ENCODE assay signal across 34 mouse cellular contexts in genomic region chr4:115452304-115452703, GRCm38 (mm10). TPM values are rescaled to one million over a fixed set of nuclear protein-coding genes. Genes with fewer than 3 reads are reported as not detected.
A peak's percentile ranks its signal among the peaks of the same experiment; 100 is the strongest.
DNase-seq lines count a peak whose midpoint lies in the region; ATAC-seq and TF ChIP-seq lines count a peak whose summit lies in the region.
"Had no signal": no experiment of that assay in that cellular context is flagged by ENCODE, and none has a peak within 500 bp of the region (broad histone marks: within the 10 kb centered on the region; RNA-seq: fewer than 3 reads in every experiment).

Gene Cyp4a30b, plus strand, starts transcription at chr4:115452604.

- TF ChIP-seq RAD21 in CH12.LX (IDR thresholded peaks at IDR 0.05; ENCODE audit: low read depth, low read length) = no peak

- TF ChIP-seq POLR2A in kidney, adult 2 months (IDR thresholded peaks at IDR 0.05; ENCODE audit: low read depth, low read length) = no peak
- TF ChIP-seq POLR2A in CH12.LX (IDR thresholded peaks at IDR 0.05; ENCODE audit: low read depth, low read length) = no peak

- no peaks in the 10 kb centered on the region; the same call in 1 of the 2 replicates for H3K4me1 ChIP-seq in kidney, adult 2 months (ENCODE audit: control insufficient read depth, insufficient read depth, low read length)
- H3K4me1 ChIP-seq in kidney, embryonic 15.5 days = no peaks in the 10 kb centered on the region
- H3K4me1 ChIP-seq in CH12.LX (ENCODE audit: control insufficient read depth in 1 of 2, insufficient read depth in 2 of 2) = peaks cover 0 to 4% of the 10 kb centered on the region in 2 experiments; a peak in 1 of 4 replicates
- H3K4me1 ChIP-seq: embryonic facial prominence, embryonic 12.5 days; embryonic facial prominence, embryonic 15.5 days; hindbrain, embryonic 12.5 days had no signal

- H3K27ac ChIP-seq in kidney, adult 2 months (ENCODE audit: insufficient read depth, low read depth, low read length) = no peak within 1 kb of the TSS
- H3K27ac ChIP-seq in kidney, embryonic 15.5 days = peak within 1 kb of the TSS; percentile 75
- no peak within 1 kb of the TSS for H3K27ac ChIP-seq in CH12.LX (ENCODE audit: insufficient read depth, low read depth)
- H3K27ac ChIP-seq: embryonic facial prominence, embryonic 12.5 days; embryonic facial prominence, embryonic 15.5 days; gastrocnemius, adult 2 months; hindbrain, embryonic 12.5 days had no signal

- no peak for TF ChIP-seq EP300 in CH12.LX (IDR thresholded peaks at IDR 0.05; ENCODE audit: low read length)

- H3K4me2 ChIP-seq in kidney, embryonic 15.5 days = no peak within 1 kb of the TSS
- H3K4me2 ChIP-seq in CH12.LX (ENCODE audit: insufficient read depth, low read depth, poor library complexity, severe bottlenecking) = peak within 1 kb of the TSS; percentile 12; the same call in 1 of the 2 replicates
- H3K4me2 ChIP-seq: embryonic facial prominence, embryonic 12.5 days; embryonic facial prominence, embryonic 15.5 days; heart, embryonic 11.5 days; hindbrain, embryonic 12.5 days had no signal

- H3K4me3 ChIP-seq in kidney, adult 2 months (ENCODE audit: insufficient read depth, low read depth, low read length) = no peak within 1 kb of the TSS
- H3K4me3 ChIP-seq in kidney, embryonic 15.5 days (replicated peaks) = no peak within 1 kb of the TSS
- no peak within 1 kb of the TSS for H3K4me3 ChIP-seq in CH12.LX (replicated peaks in 1 of 3; ENCODE audit: low read depth in 2 of 3, low read length in 2 of 3, poor library complexity in 1 of 3)
- H3K4me3 ChIP-seq: embryonic facial prominence, embryonic 12.5 days; embryonic facial prominence, embryonic 15.5 days; gastrocnemius, adult 2 months; hindbrain, embryonic 12.5 days had no signal

- H3K27me3 ChIP-seq in kidney, adult 2 months (replicated peaks; ENCODE audit: control insufficient read depth, insufficient read depth, low read length) = no peaks in the 10 kb centered on the region
- H3K27me3 ChIP-seq in kidney, embryonic 15.5 days = no peaks in the 10 kb centered on the region
- H3K27me3 ChIP-seq in CH12.LX (replicated peaks) = peaks cover 40% of the 10 kb centered on the region
- H3K27me3 ChIP-seq: embryonic facial prominence, embryonic 12.5 days; embryonic facial prominence, embryonic 15.5 days; hindbrain, embryonic 12.5 days had no signal

- H3K79me2 ChIP-seq in CH12.LX (replicated peaks; ENCODE audit: control insufficient read depth, extremely low read depth, insufficient read depth, poor library complexity, severe bottlenecking) = no peaks in the 10 kb centered on the region

- in situ Hi-C loops in CH12.LX (cut with MboI; ENCODE audit: low pct_ligation_motif_present, low pct_unique_long_range_greater_than_20kb, low sequenced_read_pairs) = no loop called here

- WGBS in kidney, adult 2 months = 30% methylated on average over 3 of the region's 3 CpGs
- 59% methylated on average over 3 of the region's 3 CpGs for WGBS in kidney, embryonic 15.5 days

- DNase-seq in kidney, adult 2 months = peak; percentile 40
- no peak for DNase-seq in kidney, postnatal 4 days
- no peak for DNase-seq in kidney, adult 11 months
- DNase-seq in CH12.LX (ENCODE audit: extremely low read depth) = no peak
- peak; percentile 17 for DNase-seq in kidney, postnatal 14 days
- no peak for DNase-seq in spleen, postnatal 14 days (ENCODE audit: low spot score in 2 of 2)
- DNase-seq: adrenal gland, adult 2 months; adrenal gland, postnatal 14 days; B cell, adult 2 months; cerebellum, adult 11 months; cerebellum, adult 2 months; cerebellum, adult 9-11 months; cerebellum, postnatal 25 days; forebrain, postnatal 0 days; gastrocnemius, adult 2 months; gastrocnemius, postnatal 14 days; heart, adult 11 months had no signal

- no peak for TF ChIP-seq CTCF in kidney, adult 2 months (conservative IDR thresholded peaks at IDR 0.05; ENCODE audit: insufficient read depth, insufficient read length, low read depth, low read length)
- no peak for TF ChIP-seq CTCF in CH12.LX (conservative IDR thresholded peaks at IDR 0.05 in 1 of 2, IDR thresholded peaks at IDR 0.05 in 1 of 2; ENCODE audit: low read depth in 2 of 2, low read length in 2 of 2)

- H3K9me3 ChIP-seq in kidney, embryonic 15.5 days (replicated peaks) = no peaks in the 10 kb centered on the region
- no peaks in the 10 kb centered on the region for H3K9me3 ChIP-seq in CH12.LX (replicated peaks; ENCODE audit: low read length)
- H3K9me3 ChIP-seq: embryonic facial prominence, embryonic 12.5 days; embryonic facial prominence, embryonic 15.5 days; hindbrain, embryonic 12.5 days had no signal

- ATAC-seq in kidney, embryonic 15.5 days (replicated peaks; ENCODE audit: low FRiP score) = 0 out of 2 replicates have a peak, but pooled peaks have one; percentile 20
- ATAC-seq: forebrain, embryonic 14.5 days; forebrain, postnatal 0 days had no signal

- H3K36me3 ChIP-seq in kidney, adult 2 months (ENCODE audit: control insufficient read depth, insufficient read depth, low read length) = no peaks in the 10 kb centered on the region
- no peaks in the 10 kb centered on the region for H3K36me3 ChIP-seq in kidney, embryonic 15.5 days
- H3K36me3 ChIP-seq in CH12.LX (replicated peaks in 1 of 2; ENCODE audit: control insufficient read depth in 1 of 2, insufficient read depth in 1 of 2, low read length in 1 of 2) = no peaks in the 10 kb centered on the region
- H3K36me3 ChIP-seq: embryonic facial prominence, embryonic 12.5 days; embryonic facial prominence, embryonic 15.5 days; hindbrain, embryonic 12.5 days had no signal

- dilution Hi-C loops in CH12.LX (cut with MboI; ENCODE audit: extremely low pct_ligation_motif_present, extremely low pct_unique_long_range_greater_than_20kb, low sequenced_read_pairs) = no loop called here

- no peak within 1 kb of the TSS for H3K9ac ChIP-seq in kidney, embryonic 15.5 days
- H3K9ac ChIP-seq in CH12.LX (ENCODE audit: insufficient read depth, low read depth) = no peak within 1 kb of the TSS
- H3K9ac ChIP-seq: embryonic facial prominence, embryonic 12.5 days; embryonic facial prominence, embryonic 15.5 days; forebrain, postnatal 0 days; hindbrain, embryonic 12.5 days had no signal

TF ChIP-seq in CH12.LX, 34 proteins besides CTCF, POLR2A, EP300 and RAD21:
- TF ChIP-seq NELFE (IDR thresholded peaks at IDR 0.05; ENCODE audit: low read depth, low read length) (no peak), JUN (IDR thresholded peaks at IDR 0.05; ENCODE audit: insufficient read depth, low read depth, low read length) (no peak), SMC3 (IDR thresholded peaks at IDR 0.05; ENCODE audit: low read depth, low read length) (no peak), USF2 (conservative IDR thresholded peaks at IDR 0.05; ENCODE audit: low read depth, low read length) (no peak), GABPA (IDR thresholded peaks at IDR 0.05; ENCODE audit: insufficient replicate concordance, low read depth, low read length) (no peak), ZKSCAN1 (IDR thresholded peaks at IDR 0.05; ENCODE audit: borderline replicate concordance, low read depth, low read length) (no peak), MEF2A (IDR thresholded peaks at IDR 0.05; ENCODE audit: borderline replicate concordance, low read depth, low read length) (no peak), UBTF (IDR thresholded peaks at IDR 0.05; ENCODE audit: low read depth, low read length) (no peak), MYC (IDR thresholded peaks at IDR 0.05; ENCODE audit: low read depth, low read length) (no peak), ZC3H11A (IDR thresholded peaks at IDR 0.05; ENCODE audit: low read depth, low read length) (no peak), ZNF384 (IDR thresholded peaks at IDR 0.05; ENCODE audit: low read depth, low read length) (no peak), ELF1 (IDR thresholded peaks at IDR 0.05; ENCODE audit: low read depth, low read length) (no peak), NRF1 (IDR thresholded peaks at IDR 0.05; ENCODE audit: low read depth, low read length) (no peak), ZMIZ1 (IDR thresholded peaks at IDR 0.05; ENCODE audit: low read depth, low read length) (no peak), CHD1 (IDR thresholded peaks at IDR 0.05; ENCODE audit: low read depth, low read length) (no peak), IRF4 (IDR thresholded peaks at IDR 0.05; ENCODE audit: low read depth, low read length) (no peak), POLR2AphosphoS2 (IDR thresholded peaks at IDR 0.05; ENCODE audit: low read depth, low read length) (no peak), MAFK (IDR thresholded peaks at IDR 0.05; ENCODE audit: insufficient replicate concordance, low read length) (no peak)
TF ChIP-seq in CH12.LX: peak in this region for 0.

RNA-seq across cellular contexts. Expression of gene Cyp4a30b, which starts in this region (rescaled TPM):
- not detected in 2 replicates for polyA plus RNA-seq in kidney, adult 2 months (2012; rRNA removed)
- polyA plus RNA-seq in kidney, embryonic 15.5 days (2015; fragmentation: Nextera tagmentation; extraction: Ambion mirVana) = 0.45 and 1.1 TPM in 2 replicates
- total RNA-seq in CH12.LX (2012; rRNA removed) (not detected in 2 replicates), CH12.LX (2014; rRNA removed) (not detected in 2 replicates)
- not detected in 2 replicates for polyA plus RNA-seq in CH12.LX (2012; ENCODE audit: insufficient read length, low read depth)
- total RNA-seq: adrenal gland, adult 2 months; adrenal gland, postnatal 14 days; adrenal gland, postnatal 4 days; common myeloid progenitor, adult 5-6 weeks; forebrain, postnatal 0 days; gastrocnemius, adult 2 months; gastrocnemius, postnatal 14 days; gastrocnemius, postnatal 4 days; heart, adult 8-10 months; heart, postnatal 25 days; hematopoietic stem cell, adult 5-6 weeks; MEL had no signal
- polyA plus RNA-seq: adrenal gland, adult 2 months; cerebellum, adult 2 months; embryonic facial prominence, embryonic 12.5 days; embryonic facial prominence, embryonic 15.5 days; forebrain, embryonic 11.5 days; forebrain, embryonic 14.5 days; forebrain, postnatal 0 days; frontal cortex, adult 2 months; heart, embryonic 11.5 days; heart, embryonic 14.5 days; heart, postnatal 0 days; hindbrain, embryonic 12.5 days had no signal

Comparison
In these comparisons a context has a peak if more than half of its experiments do, and no peak if none do; other contexts are left out.
1. Peak in DNase-seq in kidney, adult 2 months; RNA of the gene not detected or under 1 TPM.